Mouse (Mus musculus): ENCODE results near the gene Kctd14. TPM values are rescaled to one million over a fixed set of nuclear protein-coding genes. Genes with fewer than 3 reads are reported as not detected.
A peak's percentile ranks its signal among the peaks of the same experiment; 100 is the strongest.

Gene Kctd14
- polyA plus RNA-seq, 1 experiment from 2014 or later, result 0.93 TPM

DNA sequence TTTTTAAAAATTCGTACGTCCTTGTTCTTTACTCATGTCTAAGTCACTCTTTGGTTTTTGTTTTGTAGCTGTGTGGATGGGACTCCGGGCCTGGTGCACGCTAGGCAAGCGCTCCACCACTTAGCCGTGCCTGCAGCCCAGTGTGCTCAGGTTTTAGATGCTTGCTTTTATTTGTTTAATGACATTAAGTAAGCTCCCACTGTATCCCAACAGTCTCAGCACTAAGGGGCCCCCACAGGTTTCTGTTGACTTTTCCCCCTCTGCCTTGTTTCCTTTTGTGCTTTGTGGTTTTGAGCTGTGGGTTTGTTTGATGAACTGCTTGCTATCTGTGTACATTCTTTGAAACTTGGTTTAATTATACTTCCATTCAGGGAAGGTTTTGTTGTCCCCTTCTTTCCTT is 1.1 kb downstream of the Kctd14 start:
- Histone ChIP-seq H3K4me2 (ENCODE audit: low read length) (no peak overlapping the region), H3K4me3 (replicated peaks; ENCODE audit: low read depth, low read length) (no peak overlapping the region), H3K9ac (replicated peaks; ENCODE audit: low read length) (no peak overlapping the region; the same call in 1 of the 2 replicates), H3K9me3 (ENCODE audit: control insufficient read depth, low read length) (0 out of 2 replicates have a peak, but pooled peaks cover 8% of the 10 kb centered on the region), H3K27me3 (ENCODE audit: control insufficient read depth, insufficient read depth, low read length) (no peaks in the 10 kb centered on the region), H3K4me1 (ENCODE audit: control insufficient read depth, insufficient read depth, low read length) (no peaks in the 10 kb centered on the region), H3K27ac (replicated peaks; ENCODE audit: low read depth, low read length) (no peak overlapping the region), H3K36me3 (ENCODE audit: control insufficient read depth, insufficient read depth, low read length) (no peaks in the 10 kb centered on the region)
- ATAC-seq (ENCODE audit: low FRiP score, low TSS enrichment) (no peak), DNase-seq (no peak)
- WGBS, result 83% methylated on average over 6 of the region's 6 CpGs

DNA sequence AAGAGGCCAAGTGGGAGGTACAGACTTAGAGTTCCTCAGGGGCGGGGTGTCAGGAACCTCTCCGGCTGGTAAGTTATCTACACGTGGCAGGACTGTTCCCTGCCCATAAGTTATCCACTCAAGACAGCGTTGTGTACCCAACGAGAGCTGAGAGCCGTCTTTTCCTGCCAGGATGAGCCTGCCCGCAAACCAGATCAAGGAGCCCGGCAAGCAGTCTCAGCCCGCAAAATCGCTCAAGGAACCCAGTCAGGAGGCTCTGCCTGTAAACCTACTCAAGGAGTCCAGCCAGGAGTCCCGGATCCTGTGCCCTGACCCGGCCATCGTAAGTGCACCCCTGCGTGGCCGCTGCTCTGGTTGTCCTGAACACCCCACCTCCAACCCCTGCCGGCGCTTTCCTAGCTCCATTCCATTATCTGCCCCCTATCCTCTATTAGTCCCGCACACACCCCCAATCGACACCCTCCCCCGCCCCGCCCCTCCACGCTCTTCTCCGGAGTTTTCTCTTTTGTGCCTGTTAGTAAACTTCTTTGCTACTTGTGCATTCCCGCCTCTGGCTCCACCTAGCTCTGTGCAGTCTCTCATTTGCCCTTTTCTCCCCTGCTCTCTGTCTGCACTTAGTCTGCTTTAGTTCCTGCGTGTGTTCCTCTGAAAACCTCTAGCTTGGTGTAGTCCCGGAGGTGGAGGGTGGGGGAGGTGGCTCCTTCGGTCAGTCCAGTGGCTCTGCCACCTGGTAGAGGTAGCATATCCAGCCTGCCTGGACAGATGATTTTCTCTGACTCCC is 2.2 kb downstream of the Kctd14 start:
- H3K4me2 ChIP-seq (ENCODE audit: low read length), result peak overlapping the region; percentile 47
- no peak overlapping the region; the same call in 1 of the 2 replicates for H3K9ac ChIP-seq (replicated peaks; ENCODE audit: low read length)
- H3K27ac ChIP-seq (replicated peaks; ENCODE audit: low read depth, low read length), result no peak overlapping the region
- ATAC-seq (ENCODE audit: low FRiP score, low TSS enrichment) (no peak), DNase-seq (peak; percentile 18)
- 0 out of 2 replicates have a peak, but pooled peaks cover 8% of the 10 kb centered on the region for H3K9me3 ChIP-seq (ENCODE audit: control insufficient read depth, low read length)
- no peaks in the 10 kb centered on the region for H3K36me3 ChIP-seq (ENCODE audit: control insufficient read depth, insufficient read depth, low read length)
- no peaks in the 10 kb centered on the region for H3K4me1 ChIP-seq (ENCODE audit: control insufficient read depth, insufficient read depth, low read length)
- whole genome bisulfite sequencing, result 8% methylated on average over 27 of the region's 27 CpGs
- H3K27me3 ChIP-seq (ENCODE audit: control insufficient read depth, insufficient read depth, low read length), result no peaks in the 10 kb centered on the region
- peak overlapping the region; percentile 12; the same call in 1 of the 2 replicates for H3K4me3 ChIP-seq (replicated peaks; ENCODE audit: low read depth, low read length)

DNA sequence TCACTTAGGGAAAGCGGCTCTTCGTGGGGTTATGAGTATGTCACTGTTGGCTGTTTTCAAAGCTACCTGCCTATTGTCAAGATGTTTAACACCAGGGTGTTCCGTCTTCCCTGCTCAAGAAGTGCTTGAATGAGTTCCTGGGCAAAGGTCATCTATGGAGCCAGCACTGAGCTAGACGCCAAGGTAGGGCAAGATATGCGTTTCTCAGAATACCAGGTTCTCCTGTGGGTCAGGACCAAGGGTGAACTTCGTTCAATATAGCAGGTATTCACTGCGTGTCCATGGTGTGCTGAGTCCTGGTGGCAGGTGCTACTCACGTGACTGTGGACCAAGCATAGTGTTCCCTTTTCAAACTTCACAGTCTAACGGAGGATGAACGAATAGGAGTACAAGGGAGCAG is 3.7 kb downstream of the Kctd14 start:
- no peaks in the 10 kb centered on the region for H3K27me3 ChIP-seq (ENCODE audit: control insufficient read depth, insufficient read depth, low read length)

DNA sequence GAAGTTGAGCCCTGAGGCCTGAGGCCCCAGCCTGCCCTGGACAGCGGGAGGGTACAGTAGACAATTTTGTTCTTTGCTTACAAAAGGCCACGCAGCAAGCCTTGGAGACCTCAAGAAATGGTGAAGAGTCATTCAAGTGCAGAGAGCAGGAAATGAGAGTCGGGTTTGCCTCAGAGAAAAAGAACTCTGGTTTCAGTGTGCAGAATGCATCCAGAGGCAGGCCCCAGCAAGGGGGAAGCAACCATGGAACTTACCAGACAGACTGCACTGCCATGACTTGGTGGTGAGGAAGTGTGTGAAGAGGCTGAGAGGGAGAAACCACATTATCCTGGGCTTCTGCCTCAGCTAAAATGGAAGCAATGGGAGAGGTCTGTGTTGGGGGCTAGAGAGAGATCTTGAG is 4.5 kb downstream of the Kctd14 start:
- Histone ChIP-seq H3K36me3 (ENCODE audit: control insufficient read depth, insufficient read depth, low read length) (no peaks in the 10 kb centered on the region), H3K9ac (replicated peaks; ENCODE audit: low read length) (no peak overlapping the region), H3K27ac (replicated peaks; ENCODE audit: low read depth, low read length) (no peak overlapping the region), H3K4me3 (replicated peaks; ENCODE audit: low read depth, low read length) (no peak overlapping the region), H3K4me2 (ENCODE audit: low read length) (no peak overlapping the region), H3K9me3 (ENCODE audit: control insufficient read depth, low read length) (no peaks in the 10 kb centered on the region), H3K27me3 (ENCODE audit: control insufficient read depth, insufficient read depth, low read length) (no peaks in the 10 kb centered on the region), H3K4me1 (ENCODE audit: control insufficient read depth, insufficient read depth, low read length) (no peaks in the 10 kb centered on the region)
- ATAC-seq (ENCODE audit: low FRiP score, low TSS enrichment) (no peak), DNase-seq (no peak)
- WGBS, result 86% methylated on average over 3 of the region's 3 CpGs

More for the DNA sequence above, 3.7 kb downstream of the Kctd14 start:
- 94% methylated on average over 10 of the region's 10 CpGs for WGBS
- Histone ChIP-seq H3K4me2 (ENCODE audit: low read length) (no peak overlapping the region), H3K4me1 (ENCODE audit: control insufficient read depth, insufficient read depth, low read length) (no peaks in the 10 kb centered on the region), H3K9ac (replicated peaks; ENCODE audit: low read length) (no peak overlapping the region), H3K36me3 (ENCODE audit: control insufficient read depth, insufficient read depth, low read length) (no peaks in the 10 kb centered on the region), H3K9me3 (ENCODE audit: control insufficient read depth, low read length) (no peaks in the 10 kb centered on the region), H3K4me3 (replicated peaks; ENCODE audit: low read depth, low read length) (no peak overlapping the region), H3K27ac (replicated peaks; ENCODE audit: low read depth, low read length) (no peak overlapping the region)
- DNase-seq, result no peak
- ATAC-seq (ENCODE audit: low FRiP score, low TSS enrichment), result no peak

DNA sequence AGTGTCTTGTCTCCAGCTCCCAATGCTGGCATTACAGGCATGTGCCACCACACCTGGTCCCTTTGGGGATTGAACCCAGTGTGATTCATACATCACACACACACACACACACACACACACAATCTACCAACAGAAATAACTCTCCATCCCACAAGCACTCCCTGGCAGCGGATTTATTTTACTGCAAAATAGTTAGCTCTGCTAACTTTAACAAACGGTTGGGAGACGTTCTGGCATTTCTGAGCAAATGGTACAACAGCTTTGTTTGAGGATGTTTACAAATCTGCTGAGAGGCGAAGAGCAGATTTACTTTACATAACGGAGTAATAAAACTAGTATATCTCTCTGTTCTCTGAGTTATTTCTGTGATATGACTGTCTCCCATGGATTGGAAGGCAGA is 21.9 kb downstream of the Kctd14 start:
- 86% methylated on average over 5 of the region's 5 CpGs for WGBS
- Histone ChIP-seq H3K4me2 (ENCODE audit: low read length) (no peak overlapping the region), H3K4me3 (replicated peaks; ENCODE audit: low read depth, low read length) (no peak overlapping the region), H3K9ac (replicated peaks; ENCODE audit: low read length) (no peak overlapping the region), H3K36me3 (ENCODE audit: control insufficient read depth, insufficient read depth, low read length) (no peaks in the 10 kb centered on the region), H3K9me3 (ENCODE audit: control insufficient read depth, low read length) (no peaks in the 10 kb centered on the region), H3K27me3 (ENCODE audit: control insufficient read depth, insufficient read depth, low read length) (no peaks in the 10 kb centered on the region), H3K4me1 (ENCODE audit: control insufficient read depth, insufficient read depth, low read length) (no peaks in the 10 kb centered on the region), H3K27ac (replicated peaks; ENCODE audit: low read depth, low read length) (no peak overlapping the region)
- DNase-seq (no peak), ATAC-seq (ENCODE audit: low FRiP score, low TSS enrichment) (no peak)

DNA sequence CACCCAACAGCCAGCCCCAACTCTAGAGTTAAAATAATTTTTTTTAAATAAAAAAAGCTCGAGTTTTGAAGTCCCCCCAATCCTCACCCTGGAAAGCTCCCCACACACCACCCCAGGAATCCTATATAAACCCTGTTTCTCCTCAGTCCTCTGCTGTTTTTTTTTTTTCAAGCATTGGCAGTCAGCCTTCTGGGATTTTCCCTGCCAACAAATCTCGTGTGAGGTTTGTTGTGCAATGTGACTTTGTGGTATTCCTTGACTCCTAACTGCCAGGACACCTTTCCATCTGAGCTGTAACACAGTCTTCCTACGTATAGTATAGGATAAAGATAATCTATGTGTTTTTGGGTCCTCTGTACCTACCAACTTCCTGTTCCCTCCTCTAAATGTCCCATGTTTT is 28.2 kb downstream of the Kctd14 start:
- ATAC-seq (ENCODE audit: low FRiP score, low TSS enrichment), result no peak
- no peak for DNase-seq
- Histone ChIP-seq H3K27me3 (ENCODE audit: control insufficient read depth, insufficient read depth, low read length) (no peaks in the 10 kb centered on the region), H3K4me1 (ENCODE audit: control insufficient read depth, insufficient read depth, low read length) (peaks cover 13% of the 10 kb centered on the region), H3K36me3 (ENCODE audit: control insufficient read depth, insufficient read depth, low read length) (no peaks in the 10 kb centered on the region), H3K4me3 (replicated peaks; ENCODE audit: low read depth, low read length) (no peak overlapping the region), H3K9me3 (ENCODE audit: control insufficient read depth, low read length) (no peaks in the 10 kb centered on the region), H3K9ac (replicated peaks; ENCODE audit: low read length) (no peak overlapping the region), H3K4me2 (ENCODE audit: low read length) (no peak overlapping the region), H3K27ac (replicated peaks; ENCODE audit: low read depth, low read length) (no peak overlapping the region)
- WGBS, result 65% methylated on average over 3 of the region's 3 CpGs

DNA sequence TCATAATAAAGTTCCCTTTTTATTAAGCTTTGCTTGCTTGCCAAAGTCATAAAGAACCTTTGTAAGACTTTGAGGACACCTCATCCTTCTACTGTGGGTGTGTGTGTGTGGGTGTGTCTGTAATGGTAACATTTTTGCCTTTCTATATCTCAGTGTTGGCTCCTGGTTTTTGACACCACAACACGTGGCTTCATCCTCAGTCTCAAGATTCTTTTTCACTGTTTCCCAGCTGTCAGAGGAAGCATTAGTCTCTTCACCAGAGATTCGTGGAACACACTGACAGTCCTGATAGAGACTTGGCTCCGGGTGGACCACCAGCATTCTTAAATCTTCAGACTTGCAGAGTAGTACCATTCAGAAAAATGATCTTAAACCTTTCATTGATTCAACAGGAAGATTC is 29.2 kb downstream of the Kctd14 start:
- Histone ChIP-seq H3K4me3 (replicated peaks; ENCODE audit: low read depth, low read length) (peak overlapping the region; percentile 61), H3K9me3 (ENCODE audit: control insufficient read depth, low read length) (no peaks in the 10 kb centered on the region), H3K4me2 (ENCODE audit: low read length) (peak overlapping the region; percentile 90), H3K9ac (replicated peaks; ENCODE audit: low read length) (no peak overlapping the region), H3K4me1 (ENCODE audit: control insufficient read depth, insufficient read depth, low read length) (peaks cover 13% of the 10 kb centered on the region), H3K36me3 (ENCODE audit: control insufficient read depth, insufficient read depth, low read length) (peaks cover 8% of the 10 kb centered on the region), H3K27me3 (ENCODE audit: control insufficient read depth, insufficient read depth, low read length) (no peaks in the 10 kb centered on the region), H3K27ac (replicated peaks; ENCODE audit: low read depth, low read length) (no peak overlapping the region)
- ATAC-seq (ENCODE audit: low FRiP score, low TSS enrichment) (no peak; the same call in 1 of the 2 replicates), DNase-seq (no peak)
- WGBS, result 24% methylated on average over 3 of the region's 3 CpGs

DNA sequence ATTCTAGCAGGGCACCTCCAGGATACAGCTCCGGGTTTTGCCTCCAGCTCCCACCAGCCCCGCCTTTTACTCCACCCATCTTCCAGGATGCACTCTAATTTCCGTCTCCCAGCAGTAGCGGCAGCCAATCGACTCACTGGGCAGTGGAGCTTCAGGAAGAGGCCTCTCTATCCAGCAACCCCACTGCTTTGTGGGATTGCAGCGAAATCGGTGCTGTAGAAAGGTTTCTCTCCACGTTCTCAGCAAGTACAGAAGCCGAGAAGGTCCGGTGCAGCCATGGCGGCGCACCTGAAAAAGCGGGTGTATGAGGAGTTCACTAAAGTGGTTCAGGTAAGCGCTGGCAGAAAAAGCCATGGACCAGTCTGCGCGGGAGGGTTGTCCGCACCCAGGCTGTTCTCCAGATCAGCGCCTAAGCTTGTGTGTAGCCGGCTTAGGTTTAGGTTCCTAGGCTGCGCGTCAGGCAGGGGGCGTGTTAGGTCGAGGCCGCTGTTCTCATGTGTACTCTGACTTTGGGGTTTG is 29.8 kb downstream of the Kctd14 start, which contains the start of gene Ints4:
TSS of gene Ints4 (plus strand) at position 136 of the 519 bp plus-strand sequence.
- Histone ChIP-seq H3K4me1 (ENCODE audit: control insufficient read depth, insufficient read depth, low read length) (peaks cover 13% of the 10 kb centered on the region), H3K4me3 (replicated peaks; ENCODE audit: low read depth, low read length) (peak within 1 kb of the TSS; percentile 61), H3K36me3 (ENCODE audit: control insufficient read depth, insufficient read depth, low read length) (peaks cover 13% of the 10 kb centered on the region), H3K4me2 (ENCODE audit: low read length) (peak within 1 kb of the TSS; percentile 90), H3K27ac (replicated peaks; ENCODE audit: low read depth, low read length) (peak within 1 kb of the TSS; percentile 72), H3K9ac (replicated peaks; ENCODE audit: low read length) (peak within 1 kb of the TSS; percentile 61), H3K9me3 (ENCODE audit: control insufficient read depth, low read length) (no peaks in the 10 kb centered on the region), H3K27me3 (ENCODE audit: control insufficient read depth, insufficient read depth, low read length) (no peaks in the 10 kb centered on the region)
- DNase-seq (peak; percentile 94), ATAC-seq (ENCODE audit: low FRiP score, low TSS enrichment) (peak; percentile 99)
- WGBS, result under 1% methylated on average over 24 of the region's 24 CpGs

DNA sequence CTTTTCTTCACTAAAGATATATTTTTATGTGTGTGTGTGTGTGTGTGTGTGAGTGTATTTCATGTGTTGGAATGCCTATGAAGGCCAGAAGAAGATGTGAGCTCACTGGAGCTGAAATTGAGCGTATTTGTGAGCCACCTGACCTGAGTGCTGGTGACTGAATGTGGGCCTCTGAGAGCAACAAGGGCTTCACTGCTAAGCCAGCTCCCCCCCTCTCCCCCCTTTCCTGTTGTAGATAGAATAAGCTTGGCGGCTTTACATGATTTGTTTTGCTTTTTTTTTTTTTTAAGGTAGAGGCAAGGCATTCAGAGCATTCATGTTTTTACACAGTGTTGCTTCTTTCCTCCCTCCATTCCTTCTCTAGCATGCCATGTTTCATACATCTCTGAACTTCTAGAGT is 32.3 kb downstream of the Kctd14 start:
- WGBS, result 83% methylated on average over 2 of the region's 2 CpGs
- peaks cover 36% of the 10 kb centered on the region for H3K36me3 ChIP-seq (ENCODE audit: control insufficient read depth, insufficient read depth, low read length)
- H3K27ac ChIP-seq (replicated peaks; ENCODE audit: low read depth, low read length), result no peak overlapping the region
- H3K4me2 ChIP-seq (ENCODE audit: low read length), result no peak overlapping the region
- peaks cover 13% of the 10 kb centered on the region for H3K4me1 ChIP-seq (ENCODE audit: control insufficient read depth, insufficient read depth, low read length)
- H3K9ac ChIP-seq (replicated peaks; ENCODE audit: low read length), result no peak overlapping the region
- H3K27me3 ChIP-seq (ENCODE audit: control insufficient read depth, insufficient read depth, low read length), result no peaks in the 10 kb centered on the region
- no peak overlapping the region for H3K4me3 ChIP-seq (replicated peaks; ENCODE audit: low read depth, low read length)
- ATAC-seq (ENCODE audit: low FRiP score, low TSS enrichment) (no peak), DNase-seq (no peak)
- H3K9me3 ChIP-seq (ENCODE audit: control insufficient read depth, low read length), result no peaks in the 10 kb centered on the region

All from midbrain, embryonic 14.5 days (tissue).